ENCODE assay signal across 11 mouse cellular contexts in genomic region chr8:12769296-12769695, GRCm38 (mm10).
"Had no signal": no experiment of that assay in that cellular context is flagged by ENCODE, and none has a peak within 500 bp of the region (broad histone marks: within the 10 kb centered on the region; RNA-seq: fewer than 3 reads in every experiment).

No protein-coding gene starts in this region.

- DNase-seq: retina, postnatal 1 day; right cerebral cortex, postnatal 14 days; right cerebral cortex, postnatal 25 days; right cerebral cortex, postnatal 4 days; spleen, adult 18-20 months; thymus, adult 18-20 months; thymus, adult 2 months; thymus, postnatal 14 days; thymus, postnatal 25 days; thymus, postnatal 36 days; thymus, postnatal 4 days had no signal
